Mouse (Mus musculus): Measurements from ENCODE around the gene Olfr631.
"Not testable (repeated sequence)": the region's sequence is repeated elsewhere in the genome, so short reads cannot be mapped to it uniquely, and the experiment has no call there.

The Olfr631 gene

GRCm38 (mm10) chr7:103928525-103928924 lies at the start of gene Olfr631:
Gene Olfr631 (plus strand): TSS chr7:103928825.
- in situ Hi-C loops (cut with MboI): no loop called here

- in situ Hi-C loops (cut with MboI): no loop called here
Observed at GRCm38 (mm10) chr7:103886152-103886551, 42.5 kb upstream of the Olfr631 start, which contains the start of gene Olfr66. Gene Olfr66 (minus strand): TSS chr7:103886252.

DNA sequence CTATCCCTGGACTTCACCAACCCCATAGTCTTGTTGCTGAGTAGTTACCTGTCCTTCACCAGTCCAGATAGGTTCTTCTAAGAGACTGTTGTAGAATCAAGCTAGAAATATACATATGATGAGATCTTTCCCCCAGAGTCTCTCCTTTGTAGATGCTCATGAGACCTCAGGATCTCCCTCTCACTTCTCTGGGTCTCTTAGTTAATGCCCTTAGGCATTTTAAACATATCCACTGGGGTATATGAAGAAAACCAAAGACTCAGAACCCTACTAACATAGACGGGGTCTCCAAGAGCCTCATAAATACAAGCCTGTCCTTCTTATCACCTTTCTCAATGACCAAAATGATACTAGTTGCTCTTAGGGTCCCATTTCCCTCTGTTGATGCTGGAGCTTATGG lies 34.2 kb upstream of the Olfr631 start, which contains the start of gene Olfr64:
TSS of gene Olfr64 (minus strand) at position 101 of the 400 bp plus-strand sequence.
- in situ Hi-C loops (cut with MboI): no loop called here

- in situ Hi-C loops (cut with MboI): no loop called here
Observed at GRCm38 (mm10) chr7:103903187-103903586, 25.4 kb upstream of the Olfr631 start, which contains the start of gene Olfr65. Gene Olfr65 (plus strand): TSS chr7:103903487.

- in situ Hi-C loops (cut with MboI): no loop called here
Observed at GRCm38 (mm10) chr7:103910047-103910446, 18.6 kb upstream of the Olfr631 start.

DNA sequence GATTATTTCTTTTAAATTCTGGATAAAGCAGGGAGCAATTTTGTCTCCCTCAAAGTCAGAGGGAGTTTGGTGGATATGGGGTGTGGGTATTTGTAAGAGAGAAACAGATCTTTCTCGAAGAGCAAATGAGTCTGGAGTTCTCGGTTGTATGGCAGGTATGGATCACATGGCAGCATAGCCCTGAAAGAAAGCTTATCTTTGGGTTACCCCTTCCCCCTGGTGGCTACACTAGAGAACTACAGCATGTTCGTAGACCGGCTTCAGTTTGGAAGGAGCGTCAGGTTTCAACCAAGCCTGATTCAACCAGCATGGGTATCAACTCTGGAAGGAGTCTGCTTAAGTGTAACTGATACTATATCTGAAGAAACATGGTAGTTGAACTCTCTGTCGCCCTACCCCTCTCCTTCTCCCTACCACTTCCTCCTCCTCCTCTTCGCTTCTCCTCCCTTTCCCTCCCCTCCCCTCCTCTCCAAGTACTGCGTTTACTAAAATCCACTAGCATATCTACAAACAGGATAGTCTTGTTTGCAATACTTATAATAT lies 15.6 kb upstream of the Olfr631 start:
- in situ Hi-C loops (cut with MboI): no loop called here

GRCm38 (mm10) chr7:103915338-103915737 lies 13.3 kb upstream of the Olfr631 start:
- in situ Hi-C loops (cut with MboI): no loop called here

DNA sequence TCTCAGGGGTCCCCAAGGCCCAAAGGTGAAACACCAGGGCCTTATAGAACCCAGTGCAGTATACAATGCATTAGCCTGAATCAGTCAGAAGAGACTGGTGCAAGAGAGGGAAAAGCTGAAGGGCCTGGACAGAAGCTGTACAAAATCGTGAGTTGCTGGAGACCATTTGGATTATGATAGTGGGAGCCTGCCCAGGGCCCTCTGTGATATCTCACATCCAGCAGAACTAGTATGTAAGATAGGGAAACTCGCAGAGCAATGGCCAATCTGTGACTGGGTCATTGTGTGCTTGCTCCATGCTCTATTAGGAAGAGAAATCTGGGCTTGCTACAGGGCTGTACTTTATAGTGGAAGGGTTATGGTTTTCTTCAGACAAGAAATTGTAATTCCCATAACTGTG lies 5.6 kb downstream of the Olfr631 start, which contains the start of gene Olfr632:
TSS of gene Olfr632 (plus strand) at position 84 of the 400 bp plus-strand sequence.
- in situ Hi-C loops (cut with MboI): no loop called here

GRCm38 (mm10) chr7:103942730-103943129 lies 14.1 kb downstream of the Olfr631 start:
- in situ Hi-C loops (cut with MboI): no loop called here

- in situ Hi-C loops (cut with MboI): no loop called here
Observed at GRCm38 (mm10) chr7:103944137-103944536, 15.5 kb downstream of the Olfr631 start, which contains the start of gene Olfr633. Gene Olfr633 (plus strand): TSS chr7:103944437.

GRCm38 (mm10) chr7:103966873-103967272 lies 38.2 kb downstream of the Olfr631 start:
- in situ Hi-C loops (cut with MboI): not testable (repeated sequence)

- in situ Hi-C loops (cut with MboI): no loop called here
Observed at GRCm38 (mm10) chr7:103970852-103971251, 42.2 kb downstream of the Olfr631 start, which contains the start of gene Olfr635. Gene Olfr635 (plus strand): TSS chr7:103971152.

- in situ Hi-C loops (cut with MboI): no loop called here
Observed at GRCm38 (mm10) chr7:103971782-103972181, 43.2 kb downstream of the Olfr631 start.
